Mouse (Mus musculus) retina, embryonic 14.5 days (tissue): ENCODE results near the gene Lrrc74a.
A peak's percentile ranks its signal among the peaks of the same experiment; 100 is the strongest.

Experiments
- DNase-seq: peaks from one replicate; pipeline ENCODE4 v3.0.0-alpha.2; 2015; ENCODE audit warnings: low spot score

Lrrc74a gene

GRCm38 (mm10) chr12:86786149-86787019 lies 52.2 kb downstream of the Lrrc74a start:
- DNase-seq, result no peak

DNA sequence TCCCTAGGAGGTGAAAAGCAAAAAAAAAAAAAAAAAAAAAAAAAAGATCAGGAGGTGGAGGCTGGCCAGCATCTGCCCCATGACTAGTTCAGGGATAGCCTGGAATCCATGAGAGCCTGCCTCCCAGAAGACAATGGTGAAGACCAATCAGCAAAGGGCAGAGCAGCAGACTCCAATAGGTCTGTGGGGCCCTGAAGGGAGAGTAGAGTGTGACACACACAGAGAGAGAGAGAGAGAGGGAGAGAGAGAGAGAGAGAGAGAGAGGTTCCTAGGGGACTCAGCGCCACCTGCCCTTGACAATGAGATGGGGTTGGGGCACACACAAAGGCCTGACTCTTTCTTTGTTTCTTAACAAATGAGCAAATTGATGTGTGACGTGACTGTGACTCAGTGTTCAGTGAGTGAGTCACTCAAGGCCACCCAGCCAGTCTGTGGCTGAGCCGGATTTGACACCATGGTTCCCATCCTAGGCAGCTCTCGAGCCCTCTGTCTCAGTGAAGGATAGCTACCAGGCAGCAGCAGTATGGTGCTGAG lies 52.9 kb downstream of the Lrrc74a start:
- peak; percentile 68 for DNase-seq

DNA sequence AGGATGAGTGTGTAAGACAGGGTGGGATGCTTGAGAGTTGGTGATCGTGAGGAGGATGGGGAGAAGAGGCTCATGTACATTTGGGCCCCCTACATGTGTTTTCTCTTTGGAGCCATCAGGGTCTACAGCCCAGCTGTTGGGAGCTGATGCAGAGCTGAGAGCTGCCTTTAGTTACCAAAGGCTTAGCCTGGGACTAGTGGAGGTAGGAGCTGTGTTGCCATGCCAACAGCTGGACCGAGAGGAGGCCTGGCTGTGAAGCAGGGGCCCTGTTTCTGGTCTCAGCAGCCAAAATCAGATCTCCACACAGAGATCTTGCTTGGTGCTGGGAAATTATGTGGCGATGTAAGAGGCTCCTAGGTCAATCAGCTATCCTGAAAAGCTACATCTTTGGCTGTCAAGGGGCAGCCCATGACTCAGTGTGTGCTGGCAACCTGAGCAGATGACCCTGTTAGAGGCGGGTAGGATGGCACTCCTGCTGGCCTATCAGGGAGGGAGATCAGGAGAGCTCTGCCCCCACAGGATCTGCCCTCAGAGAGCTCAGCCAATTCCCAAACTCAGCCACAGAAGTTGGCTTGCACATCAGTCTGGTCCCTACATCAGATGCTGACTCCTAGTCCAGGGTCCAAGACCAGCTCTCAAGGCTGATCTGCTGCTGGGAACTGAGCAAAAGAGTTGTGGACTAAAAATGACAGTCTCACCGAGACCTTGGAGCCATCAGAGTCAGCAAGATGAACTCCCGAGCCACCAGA lies 56.1 kb downstream of the Lrrc74a start:
- no peak for DNase-seq

GRCm38 (mm10) chr12:86790849-86791127 lies 56.6 kb downstream of the Lrrc74a start:
- no peak for DNase-seq

DNA sequence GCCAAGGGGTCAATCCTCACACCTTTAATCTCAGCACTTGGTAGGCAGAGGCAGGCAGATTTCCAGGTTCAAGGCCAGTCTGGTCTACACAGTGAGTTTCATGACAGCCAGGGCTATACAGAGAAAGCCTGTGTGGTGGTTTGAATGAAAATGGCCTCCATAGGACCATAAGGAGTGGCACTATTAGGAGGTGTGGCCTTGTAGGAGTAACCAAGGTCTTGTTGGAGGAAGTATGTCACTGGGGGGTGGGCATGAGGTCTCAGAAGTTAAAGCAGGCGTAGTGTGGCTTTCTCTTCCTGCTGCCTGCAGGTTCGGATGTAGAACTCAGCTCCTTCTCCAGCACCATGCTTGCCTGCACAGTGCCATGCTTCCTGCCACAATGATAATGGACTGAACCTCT lies 57.8 kb downstream of the Lrrc74a start:
- DNase-seq, result no peak

GRCm38 (mm10) chr12:86793830-86794229 lies 59.7 kb downstream of the Lrrc74a start:
- no peak for DNase-seq

DNA sequence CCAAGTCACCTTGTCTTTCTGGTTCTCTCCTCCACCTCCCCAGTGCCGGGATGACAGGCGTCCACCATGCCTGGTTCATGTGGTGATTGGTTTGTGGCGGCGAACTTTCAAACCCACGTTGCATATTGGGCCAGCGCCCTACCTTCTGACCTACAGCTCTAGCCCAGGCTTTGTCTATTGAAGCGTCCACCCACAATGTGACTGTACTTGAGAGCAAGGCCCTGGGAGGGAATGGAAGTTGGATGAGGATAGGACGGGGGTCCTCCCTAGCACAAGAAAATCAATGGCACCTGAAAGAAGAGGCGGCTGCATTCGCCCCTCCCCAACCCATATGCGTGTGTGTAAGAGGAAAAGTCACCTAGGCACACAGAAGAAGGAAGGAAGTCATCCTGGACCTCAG lies 60.2 kb downstream of the Lrrc74a start:
- DNase-seq, result no peak

DNA sequence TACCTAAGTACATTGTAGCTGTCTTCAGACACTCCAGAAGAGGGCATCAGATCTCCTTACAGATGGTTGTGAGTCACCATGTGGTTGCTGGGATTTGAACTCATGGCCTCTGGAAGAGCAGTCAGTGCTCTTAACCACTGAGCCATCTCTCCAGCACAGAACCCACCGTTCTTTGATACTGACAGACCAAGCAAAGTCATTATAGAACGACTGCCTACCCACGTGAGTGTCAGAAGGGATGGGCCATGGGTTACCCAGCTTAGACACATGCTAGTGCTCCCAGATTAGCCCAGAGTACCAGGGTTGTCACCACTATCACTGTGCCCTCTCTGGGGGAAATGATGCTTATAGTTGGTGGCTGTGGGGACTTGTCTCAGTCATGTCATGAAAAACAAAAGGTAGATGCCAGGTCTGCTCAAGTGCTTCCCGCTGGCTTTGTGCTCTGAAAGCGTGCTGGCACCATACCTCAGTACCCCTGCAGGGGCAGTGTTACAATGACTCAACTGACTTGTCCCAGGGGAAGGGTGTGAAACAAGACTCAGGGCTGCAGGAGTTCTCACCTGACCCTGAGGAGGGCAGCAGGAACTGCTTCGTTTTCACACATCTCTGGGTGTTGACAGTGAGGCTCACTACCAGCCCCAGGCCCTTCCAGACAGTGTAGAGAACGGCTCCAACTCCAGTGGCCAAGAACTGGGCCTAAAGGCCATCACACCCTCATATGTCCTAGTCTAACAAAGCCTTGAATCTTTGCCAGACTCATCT lies 61.1 kb downstream of the Lrrc74a start:
- DNase-seq, result no peak

GRCm38 (mm10) chr12:86795838-86796232 lies 61.7 kb downstream of the Lrrc74a start:
- peak; percentile 94 for DNase-seq

DNA sequence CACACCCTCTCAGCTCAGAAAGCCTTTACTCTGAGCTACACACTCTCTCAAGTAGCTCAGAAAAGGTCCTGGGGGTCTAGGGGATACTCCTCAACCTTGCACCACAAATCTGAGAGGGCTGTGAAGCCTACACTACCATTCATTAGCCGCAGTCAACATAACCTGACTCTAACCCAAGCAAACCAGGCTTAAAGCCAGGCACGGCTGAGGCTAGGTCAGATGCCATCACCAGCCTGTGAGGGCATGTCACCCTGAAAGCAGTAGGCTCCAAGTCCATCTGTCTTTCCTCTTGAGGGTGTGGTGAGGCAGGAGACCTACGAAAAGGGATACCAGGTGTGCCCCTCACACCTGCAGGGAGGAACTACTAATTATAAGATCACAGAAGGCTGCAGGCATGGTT lies 62.2 kb downstream of the Lrrc74a start:
- no peak for DNase-seq

DNA sequence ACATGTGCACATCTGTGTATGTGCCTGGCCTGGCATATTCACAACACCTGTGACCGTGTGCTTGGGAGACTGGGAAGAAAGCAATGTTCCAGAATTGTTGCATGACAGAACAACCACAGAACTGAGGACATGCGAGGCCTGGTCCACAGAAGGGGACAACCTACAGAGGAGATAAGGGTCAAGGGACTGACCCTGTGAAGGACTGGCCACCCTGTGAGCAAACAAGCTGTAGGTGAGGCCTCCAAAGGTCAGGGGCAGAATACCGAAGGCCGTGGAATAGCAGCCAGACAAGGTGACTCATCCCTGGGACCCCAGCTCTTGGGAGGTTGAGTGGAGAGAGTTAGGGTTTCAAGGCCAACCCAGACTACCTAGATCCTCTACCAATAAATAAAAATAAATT lies 63.6 kb downstream of the Lrrc74a start:
- no peak for DNase-seq

GRCm38 (mm10) chr12:86798773-86799540 lies 64.8 kb downstream of the Lrrc74a start:
- DNase-seq, result peak; percentile 98

DNA sequence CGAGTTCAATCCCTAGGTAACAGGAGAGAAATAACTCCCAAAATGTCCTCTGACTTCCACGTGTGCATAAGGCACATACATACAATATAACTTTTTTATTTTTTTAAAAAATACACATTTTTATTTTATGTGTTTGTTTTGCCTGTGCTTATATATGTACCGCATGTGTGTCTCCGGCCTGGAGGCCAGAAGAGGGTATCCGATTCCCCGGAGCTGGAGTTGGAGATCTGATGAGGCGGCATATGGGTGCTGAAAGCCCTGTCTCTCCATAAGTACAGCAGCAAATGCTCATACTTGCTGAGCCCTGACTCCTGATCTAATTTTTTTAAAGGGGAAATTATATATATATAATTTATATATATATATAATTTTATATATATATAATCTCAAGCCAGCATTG lies 65.6 kb downstream of the Lrrc74a start:
- no peak for DNase-seq

DNA sequence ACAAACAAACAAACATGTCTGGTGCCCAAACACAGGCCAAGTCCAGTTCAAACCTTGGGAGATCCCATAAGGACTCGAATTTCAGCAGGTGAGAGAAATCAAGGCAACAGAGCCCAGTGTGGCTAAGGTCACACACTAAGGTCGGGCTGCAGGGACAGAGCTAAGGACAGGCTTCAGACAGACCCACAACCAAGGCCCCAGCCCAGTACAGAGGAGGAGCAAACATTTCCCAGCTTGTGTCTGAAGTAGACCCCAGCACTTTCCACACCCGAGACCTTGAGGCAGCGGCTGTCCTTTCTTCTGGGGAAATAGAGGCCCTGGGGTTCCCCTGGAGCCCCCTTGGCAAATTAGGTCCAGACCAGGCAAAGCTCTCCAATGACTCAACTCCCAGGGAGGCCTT lies 66.2 kb downstream of the Lrrc74a start:
- DNase-seq, result no peak

DNA sequence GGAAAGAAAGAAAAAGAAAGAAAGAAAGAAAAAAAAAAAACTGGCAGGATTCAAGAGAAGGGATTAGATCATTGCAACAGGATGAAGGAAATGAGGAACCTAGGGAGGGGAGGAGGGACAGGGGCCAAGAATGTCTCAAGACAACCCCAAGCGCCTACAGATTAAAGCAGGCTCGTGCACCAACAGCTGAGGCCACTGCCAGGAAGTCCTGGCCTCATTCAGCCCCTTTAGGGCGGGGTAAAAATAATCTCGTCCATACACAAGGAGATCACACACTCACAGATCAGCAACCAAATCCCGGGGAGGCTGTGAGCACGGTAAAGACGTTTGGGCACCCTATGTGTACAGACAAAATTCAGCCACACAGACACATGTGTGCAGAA lies 66.6 kb downstream of the Lrrc74a start:
- DNase-seq, result no peak

- peak; percentile 91 for DNase-seq
Measured at GRCm38 (mm10) chr12:86801148-86802004, 67.2 kb downstream of the Lrrc74a start.

- peak; percentile 70 for DNase-seq
Measured at GRCm38 (mm10) chr12:86802005-86802671, 68.0 kb downstream of the Lrrc74a start.

GRCm38 (mm10) chr12:86802899-86803298 lies 68.7 kb downstream of the Lrrc74a start:
- DNase-seq, result no peak

DNA sequence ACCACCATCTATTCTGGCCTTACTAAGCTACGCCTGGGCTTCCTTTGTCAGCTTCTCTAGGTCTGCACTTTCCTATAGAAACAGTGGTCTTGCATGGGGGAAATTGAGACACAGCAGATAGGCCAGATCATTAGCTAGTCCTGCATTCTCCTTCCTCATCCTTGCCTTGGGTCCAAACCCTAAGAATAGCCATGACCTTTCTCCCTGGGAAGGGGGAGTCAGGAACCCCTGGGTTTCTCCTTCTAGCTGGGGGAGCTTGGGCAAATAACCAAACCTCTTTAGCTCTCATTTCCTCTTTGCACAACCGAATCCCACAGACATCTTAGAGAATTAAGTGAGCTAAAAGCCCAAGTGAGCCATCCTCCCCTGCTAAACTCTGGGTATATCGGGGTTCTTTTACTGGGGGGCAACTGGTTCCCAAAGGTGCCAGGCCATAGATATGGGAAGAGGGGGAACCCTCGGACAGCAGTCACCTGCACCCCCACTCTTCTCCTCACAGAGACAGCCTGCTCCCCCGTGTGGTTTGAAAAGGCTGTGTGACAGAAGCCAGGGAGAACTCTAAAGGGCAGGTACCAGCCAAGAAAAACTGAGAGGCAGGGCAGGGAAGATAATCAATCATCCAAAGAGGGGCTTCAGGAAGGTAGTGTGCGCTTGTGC lies 69.6 kb downstream of the Lrrc74a start:
- no peak for DNase-seq

DNA sequence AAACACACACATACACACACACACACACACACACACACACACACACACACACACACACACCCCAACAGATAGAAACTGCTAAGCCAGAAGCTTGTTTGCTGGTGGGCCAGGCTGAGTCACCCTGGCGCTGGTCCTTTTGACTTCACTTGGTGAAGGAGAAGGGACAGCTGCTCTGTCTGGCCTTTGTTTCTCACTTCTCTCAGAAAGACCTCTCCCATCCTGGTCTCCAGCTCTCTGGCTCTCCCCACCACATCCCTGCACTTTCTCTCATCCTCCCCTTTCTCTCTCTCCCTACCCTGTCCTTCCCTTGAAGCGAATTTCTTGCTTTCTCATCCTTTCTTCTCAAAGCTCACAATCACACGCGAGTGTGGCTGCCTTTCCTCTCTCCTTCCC lies 70.1 kb downstream of the Lrrc74a start:
- no peak for DNase-seq
